ENCODE assay signal across 8 mouse cellular contexts in genomic region chr1:131089525-131090127, GRCm38 (mm10). TPM values are rescaled to one million over a fixed set of nuclear protein-coding genes. Genes with fewer than 3 reads are reported as not detected.
DNase-seq lines count a peak whose midpoint lies in the region; ATAC-seq lines count a peak whose summit lies in the region.

No protein-coding gene starts in this region.

- intact Hi-C loops in left cerebral cortex, postnatal 14 days (cut with DNase I), result no loop called here

- H3K36me3 ChIP-seq in hindbrain, embryonic 10.5 days, result 0 out of 2 replicates have a peak, but pooled peaks cover 5% of the 10 kb centered on the region
- no peaks in the 10 kb centered on the region for H3K36me3 ChIP-seq in hindbrain, embryonic 13.5 days
- H3K36me3 ChIP-seq in heart, embryonic 16.5 days (ENCODE audit: control insufficient read depth, insufficient read depth), result no peaks in the 10 kb centered on the region
- no peaks in the 10 kb centered on the region for H3K36me3 ChIP-seq in macrophage (ENCODE audit: inconsistent target)

- no peak for DNase-seq in hindbrain, embryonic 10.5 days (ENCODE audit: low spot score)
- no peak for DNase-seq in left cerebral cortex, postnatal 14 days (ENCODE audit: low spot score in 2 of 2)
- no peak for DNase-seq in embryo, embryonic 9.5 days (ENCODE audit: extremely low spot score)
- DNase-seq in kidney, postnatal 4 days, result no peak

- peak overlapping the region; percentile 40; the same call in 1 of the 2 replicates for H3K27ac ChIP-seq in hindbrain, embryonic 10.5 days
- H3K27ac ChIP-seq in hindbrain, embryonic 13.5 days, result no peak overlapping the region
- peak overlapping the region; percentile 97 for H3K27ac ChIP-seq in heart, embryonic 16.5 days (ENCODE audit: low read length)
- H3K27ac ChIP-seq in macrophage, result peak overlapping the region; percentile 67

- 83% methylated on average over 2 of the region's 2 CpGs for WGBS in hindbrain, embryonic 10.5 days
- WGBS in hindbrain, embryonic 13.5 days, result 92% methylated on average over 2 of the region's 2 CpGs
- 54% methylated on average over 2 of the region's 2 CpGs for WGBS in heart, embryonic 16.5 days
- WGBS in macrophage (ENCODE audit: missing documents), result 10% methylated on average over 2 of the region's 2 CpGs

- ATAC-seq in hindbrain, embryonic 13.5 days (ENCODE audit: low FRiP score), result no peak
- peak; percentile 71 for ATAC-seq in activated CD4-positive, CD25-positive, alpha-beta regulatory T cell, adult 4 months
- ATAC-seq in heart, embryonic 16.5 days (replicated peaks; ENCODE audit: extremely low read depth, insufficient read depth, low FRiP score), result no peak; the same call in 1 of the 2 replicates

- H3K27me3 ChIP-seq in hindbrain, embryonic 10.5 days (ENCODE audit: insufficient read depth, poor library complexity, severe bottlenecking), result no peaks in the 10 kb centered on the region
- no peaks in the 10 kb centered on the region for H3K27me3 ChIP-seq in hindbrain, embryonic 13.5 days
- no peaks in the 10 kb centered on the region for H3K27me3 ChIP-seq in heart, embryonic 16.5 days (ENCODE audit: control insufficient read depth, insufficient read depth, low read length)

- peaks cover 100% of the 10 kb centered on the region for H3K79me2 ChIP-seq in macrophage (ENCODE audit: inconsistent target)

- no peak overlapping the region for H3K4me2 ChIP-seq in hindbrain, embryonic 13.5 days
- H3K4me2 ChIP-seq in heart, embryonic 16.5 days (ENCODE audit: low read depth, low read length), result peak overlapping the region; percentile 53

- H3K4me1 ChIP-seq in hindbrain, embryonic 10.5 days (replicated peaks), result peaks cover 89% of the 10 kb centered on the region
- H3K4me1 ChIP-seq in hindbrain, embryonic 13.5 days (replicated peaks), result peaks cover 95% of the 10 kb centered on the region
- peaks cover 96% of the 10 kb centered on the region for H3K4me1 ChIP-seq in heart, embryonic 16.5 days (ENCODE audit: control insufficient read depth, insufficient read depth, low read length)

- H3K9me3 ChIP-seq in hindbrain, embryonic 10.5 days, result no peaks in the 10 kb centered on the region
- no peaks in the 10 kb centered on the region for H3K9me3 ChIP-seq in hindbrain, embryonic 13.5 days
- no peaks in the 10 kb centered on the region for H3K9me3 ChIP-seq in heart, embryonic 16.5 days (replicated peaks; ENCODE audit: control insufficient read depth, low read length)

- H3K4me3 ChIP-seq in hindbrain, embryonic 10.5 days, result no peak overlapping the region
- H3K4me3 ChIP-seq in hindbrain, embryonic 13.5 days, result no peak overlapping the region
- H3K4me3 ChIP-seq in heart, embryonic 16.5 days (ENCODE audit: low read length), result peak overlapping the region; percentile 2; the same call in 1 of the 2 replicates
- H3K4me3 ChIP-seq in macrophage (ENCODE audit: inconsistent target), result no peak overlapping the region

- no peak overlapping the region for H3K9ac ChIP-seq in hindbrain, embryonic 13.5 days
- H3K9ac ChIP-seq in heart, embryonic 16.5 days (ENCODE audit: low read length), result peak overlapping the region; percentile 66

RNA-seq across cellular contexts. Expression of gene Mapkapk2, which starts 8.0 kb away (rescaled TPM):
- 47.0 and 51.1 TPM in 2 replicates for polyA plus RNA-seq in hindbrain, embryonic 10.5 days (2016; fragmentation: Nextera tagmentation; extraction: Ambion mirVana)
- 22.0 and 23.1 TPM in 2 replicates for polyA plus RNA-seq in hindbrain, embryonic 13.5 days (2015; fragmentation: Nextera tagmentation; extraction: Ambion mirVana)
- 10 to 100 TPM; 11.5 to 11.9 TPM for polyA plus RNA-seq in activated CD4-positive, CD25-positive, alpha-beta regulatory T cell, adult 4 months (2017; shearing (Covaris generic))
- polyA plus RNA-seq in heart, embryonic 16.5 days (2015; fragmentation: Nextera tagmentation; extraction: Ambion mirVana), result 61.4 and 66.8 TPM in 2 replicates
- 1,000 to 10,000 TPM in 2 of 26 experiments, 100 to 1,000 TPM in 16, 10 to 100 TPM in 8; 49.4 to 1,356 (median 242) TPM for total RNA-seq in macrophage (2018; cell fraction: chromatin; rRNA removed)
- 100 to 1,000 TPM; 131 to 754 (median 228) TPM for total RNA-seq in macrophage (2018; cell fraction: cytosol; rRNA removed)
- total RNA-seq in macrophage (2018; cell fraction: nucleus; rRNA removed), result 1,000 to 10,000 TPM in 3 of 26 experiments, 100 to 1,000 TPM in 21, 10 to 100 TPM in 2; 85.5 to 1,231 (median 424) TPM
- polyA plus RNA-seq in macrophage (2018), result 87.7 to 156 TPM (median 109 TPM) in 3 replicates
- total RNA-seq in left cerebral cortex, postnatal 14 days (2021), result 10 to 100 TPM; 25.1 to 26.0 TPM

RNA-seq across cellular contexts. Expression of gene Dyrk3, which starts 48.5 kb away (rescaled TPM):
- 11.2 and 12.1 TPM in 2 replicates for polyA plus RNA-seq in hindbrain, embryonic 10.5 days (2016; fragmentation: Nextera tagmentation; extraction: Ambion mirVana)
- polyA plus RNA-seq in hindbrain, embryonic 13.5 days (2015; fragmentation: Nextera tagmentation; extraction: Ambion mirVana), result 15.5 and 15.6 TPM in 2 replicates
- under 1 TPM in 1 of 2 experiments, not detected in 1; 0.41 TPM for polyA plus RNA-seq in activated CD4-positive, CD25-positive, alpha-beta regulatory T cell, adult 4 months (2017; shearing (Covaris generic))
- polyA plus RNA-seq in heart, embryonic 16.5 days (2015; fragmentation: Nextera tagmentation; extraction: Ambion mirVana), result 1.8 and 2.1 TPM in 2 replicates
- 1 to 10 TPM in 1 of 26 experiments, under 1 TPM in 10, not detected in 15; 0.21 to 1.1 (median 0.33) TPM for total RNA-seq in macrophage (2018; cell fraction: chromatin; rRNA removed)
- 1 to 10 TPM in 1 of 26 experiments, under 1 TPM in 25; 0.20 to 1.0 (median 0.42) TPM for total RNA-seq in macrophage (2018; cell fraction: cytosol; rRNA removed)
- total RNA-seq in macrophage (2018; cell fraction: nucleus; rRNA removed), result 1 to 10 TPM in 3 of 26 experiments, under 1 TPM in 20, not detected in 3; 0.16 to 1.3 (median 0.37) TPM
- 0.30 to 0.75 TPM (median 0.67 TPM) in 3 replicates for polyA plus RNA-seq in macrophage (2018)
- total RNA-seq in left cerebral cortex, postnatal 14 days (2021), result 10 to 100 TPM in 1 of 2 experiments, 1 to 10 TPM in 1; 9.3 to 19.0 TPM
